Mouse (Mus musculus): ENCODE measurements around the gene Atp2c2. TPM values are rescaled to one million over a fixed set of nuclear protein-coding genes. Genes with fewer than 3 reads are reported as not detected.

Gene Atp2c2
- total RNA-seq (2021) (under 1 TPM in 1 of 2 experiments, not detected in 1; 0.07 TPM), polyA plus RNA-seq (2012; rRNA removed) (0.59 TPM in 1 of 2 replicates, not detected in the other)
- long read RNA-seq = 0 reads

GRCm38 (mm10) chr8:119699549-119700134 lies at the start of gene Atp2c2:
TSS of gene Atp2c2 (plus strand) at chr8:119700009.
- Histone ChIP-seq H3K27me3 (ENCODE audit: control insufficient read depth, insufficient read depth, low read length) (peaks cover 9% of the 10 kb centered on the region), H3K27ac (no peak within 1 kb of the TSS), H3K9ac (ENCODE audit: low read depth, low read length) (no peak within 1 kb of the TSS), H3K36me3 (ENCODE audit: control insufficient read depth, insufficient read depth, low read length) (no peaks in the 10 kb centered on the region), H3K4me1 (ENCODE audit: control insufficient read depth, insufficient read depth, low read length) (0 out of 2 replicates have a peak, but pooled peaks cover 1% of the 10 kb centered on the region), H3K79me2 (replicated peaks; ENCODE audit: control insufficient read depth, insufficient read depth, low read length) (no peaks in the 10 kb centered on the region), H3K4me3 (peak within 1 kb of the TSS; percentile 27; the same call in 1 of the 2 replicates)
- TF ChIP-seq EP300 (IDR thresholded peaks at IDR 0.05; ENCODE audit: insufficient read depth, low read depth, low read length) (no peak), CTCF (IDR thresholded peaks at IDR 0.05) (no peak), POLR2A (IDR thresholded peaks at IDR 0.05; ENCODE audit: insufficient read depth, low read depth, low read length) (no peak)
- intact Hi-C loops (cut with DNase I) = loop anchor here (1.0 to 5.0 kb wide), 4 partner anchors 48 to 228 kb away; partner anchors contain the start of gene Cotl1
- DNase-seq = no peak
- WGBS = 13% methylated on average over 26 of the region's 26 CpGs

DNA sequence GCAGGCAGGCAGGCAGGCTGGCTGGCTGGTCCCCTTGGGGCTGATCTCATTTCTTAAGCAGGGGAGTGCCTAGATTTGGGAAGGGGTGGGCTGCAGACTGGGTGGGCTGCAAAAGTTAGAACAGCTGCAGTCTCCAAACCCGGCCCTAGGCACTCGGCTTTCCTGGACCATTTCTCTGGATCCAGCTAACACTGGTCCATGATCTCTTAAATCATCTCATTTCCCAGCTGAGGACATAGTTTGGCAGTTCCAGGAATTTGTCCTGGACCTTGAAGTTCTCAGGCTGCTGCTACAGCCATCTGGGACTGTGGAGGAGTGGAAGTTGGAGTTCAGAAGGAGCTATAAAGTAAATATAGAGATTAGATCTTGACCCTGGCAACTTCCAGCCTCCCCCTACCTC lies 48.5 kb upstream of the Atp2c2 start:
- H3K4me3 ChIP-seq = no peak overlapping the region
- H3K79me2 ChIP-seq (replicated peaks; ENCODE audit: control insufficient read depth, insufficient read depth, low read length) = no peaks in the 10 kb centered on the region
- no peaks in the 10 kb centered on the region for H3K27me3 ChIP-seq (ENCODE audit: control insufficient read depth, insufficient read depth, low read length)
- no peak overlapping the region for H3K27ac ChIP-seq
- intact Hi-C loops (cut with DNase I) = no loop called here
- no peak overlapping the region for H3K9ac ChIP-seq (ENCODE audit: low read depth, low read length)
- no peaks in the 10 kb centered on the region for H3K4me1 ChIP-seq (ENCODE audit: control insufficient read depth, insufficient read depth, low read length)
- DNase-seq = peak in 1 of 2 experiments; percentile 17
- WGBS = 32% methylated on average over 2 of the region's 2 CpGs
- H3K36me3 ChIP-seq (ENCODE audit: control insufficient read depth, insufficient read depth, low read length) = no peaks in the 10 kb centered on the region
- no peak for TF ChIP-seq POLR2A (IDR thresholded peaks at IDR 0.05; ENCODE audit: insufficient read depth, low read depth, low read length)
- no peak for TF ChIP-seq CTCF (IDR thresholded peaks at IDR 0.05)
- no peak for TF ChIP-seq EP300 (IDR thresholded peaks at IDR 0.05; ENCODE audit: insufficient read depth, low read depth, low read length)

DNA sequence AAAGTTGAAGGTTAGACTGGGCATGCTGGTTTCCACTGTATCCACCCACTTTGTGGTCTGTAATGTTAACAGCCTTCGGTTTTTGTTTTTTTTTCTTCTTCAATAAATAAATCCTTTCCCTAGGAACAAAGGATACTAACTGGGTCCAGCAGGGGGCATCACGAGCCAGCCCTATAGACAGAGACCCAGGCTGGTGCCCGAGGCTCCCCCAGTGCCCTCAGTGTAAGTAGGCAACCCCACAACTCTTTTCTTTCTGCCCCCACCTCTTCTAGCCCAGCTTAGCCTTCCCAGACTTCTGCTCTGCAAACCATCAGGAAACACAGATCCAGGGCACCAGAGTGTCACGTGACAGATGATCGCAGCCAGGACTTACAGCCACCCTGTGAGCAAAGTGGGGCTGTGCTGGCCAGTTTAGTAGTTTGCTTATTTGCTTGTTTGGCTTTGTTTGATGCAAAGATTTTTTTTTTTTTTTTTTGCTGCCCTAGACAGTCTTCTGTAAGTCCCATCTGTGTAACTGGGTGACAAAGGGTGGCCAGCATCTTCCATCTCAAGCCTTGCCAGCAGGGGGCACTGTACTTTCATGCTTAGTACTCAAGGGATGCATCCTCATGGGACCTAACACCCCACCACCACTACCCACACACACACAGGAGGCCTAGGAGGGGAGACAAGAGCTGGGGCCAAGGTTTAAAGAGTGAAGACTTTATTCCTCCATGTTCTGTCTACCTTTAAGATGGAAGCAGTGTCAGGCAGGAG lies 42.9 kb upstream of the Atp2c2 start:
- Histone ChIP-seq H3K27me3 (ENCODE audit: control insufficient read depth, insufficient read depth, low read length) (no peaks in the 10 kb centered on the region), H3K9ac (ENCODE audit: low read depth, low read length) (no peak overlapping the region), H3K36me3 (ENCODE audit: control insufficient read depth, insufficient read depth, low read length) (no peaks in the 10 kb centered on the region), H3K27ac (no peak overlapping the region), H3K4me3 (no peak overlapping the region), H3K79me2 (replicated peaks; ENCODE audit: control insufficient read depth, insufficient read depth, low read length) (no peaks in the 10 kb centered on the region), H3K4me1 (ENCODE audit: control insufficient read depth, insufficient read depth, low read length) (peaks cover 9% of the 10 kb centered on the region)
- peak; percentile 37 to 49 for DNase-seq
- intact Hi-C loops (cut with DNase I) = loop anchor here (1.0 kb wide), 1 partner anchor 19 kb away; no protein-coding TSS in a partner anchor
- peak; percentile 53 for TF ChIP-seq CTCF (IDR thresholded peaks at IDR 0.05)
- TF ChIP-seq EP300 (IDR thresholded peaks at IDR 0.05; ENCODE audit: insufficient read depth, low read depth, low read length) = 0 out of 2 replicates have a peak, but pooled peaks have one; percentile 62
- TF ChIP-seq POLR2A (IDR thresholded peaks at IDR 0.05; ENCODE audit: insufficient read depth, low read depth, low read length) = no peak
- 29% methylated on average over 5 of the region's 5 CpGs for WGBS

DNA sequence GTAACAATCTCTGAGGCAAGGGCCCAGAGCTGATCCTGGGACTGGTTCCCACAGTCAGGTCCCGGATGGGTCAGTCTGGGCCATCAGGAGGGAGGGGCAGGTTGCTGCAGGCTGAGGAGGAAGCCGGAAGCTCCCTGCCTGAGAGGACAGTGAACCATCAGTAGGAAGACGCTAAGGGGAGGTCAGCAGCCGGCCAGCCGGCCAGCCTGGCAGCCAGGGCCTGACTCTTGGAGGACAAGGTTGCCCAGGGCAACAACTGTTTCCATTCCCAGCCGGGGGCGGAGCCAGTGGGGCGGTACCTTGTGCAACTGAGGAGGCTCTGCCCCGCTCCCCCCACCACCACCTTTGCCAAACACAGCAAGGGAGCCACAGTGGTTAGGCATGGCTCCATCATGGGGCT lies 38.7 kb upstream of the Atp2c2 start:
- H3K36me3 ChIP-seq (ENCODE audit: control insufficient read depth, insufficient read depth, low read length) = no peaks in the 10 kb centered on the region
- peak; percentile 77 to 85 for DNase-seq
- H3K4me1 ChIP-seq (ENCODE audit: control insufficient read depth, insufficient read depth, low read length) = peaks cover 16% of the 10 kb centered on the region
- peak overlapping the region; percentile 10 for H3K9ac ChIP-seq (ENCODE audit: low read depth, low read length)
- H3K27ac ChIP-seq = peak overlapping the region; percentile 52
- TF ChIP-seq POLR2A (IDR thresholded peaks at IDR 0.05; ENCODE audit: insufficient read depth, low read depth, low read length) = no peak
- no peak for TF ChIP-seq CTCF (IDR thresholded peaks at IDR 0.05)
- no peak for TF ChIP-seq EP300 (IDR thresholded peaks at IDR 0.05; ENCODE audit: insufficient read depth, low read depth, low read length)
- intact Hi-C loops (cut with DNase I) = no loop called here
- no peak overlapping the region for H3K4me3 ChIP-seq
- H3K27me3 ChIP-seq (ENCODE audit: control insufficient read depth, insufficient read depth, low read length) = no peaks in the 10 kb centered on the region
- 9% methylated on average over 9 of the region's 9 CpGs for WGBS
- no peaks in the 10 kb centered on the region for H3K79me2 ChIP-seq (replicated peaks; ENCODE audit: control insufficient read depth, insufficient read depth, low read length)

- H3K36me3 ChIP-seq (ENCODE audit: control insufficient read depth, insufficient read depth, low read length) = no peaks in the 10 kb centered on the region
- H3K27ac ChIP-seq = peak overlapping the region; percentile 52
- no peak overlapping the region for H3K4me3 ChIP-seq
- H3K9ac ChIP-seq (ENCODE audit: low read depth, low read length) = no peak overlapping the region
- 49% methylated on average over 6 of the region's 6 CpGs for WGBS
- intact Hi-C loops (cut with DNase I) = no loop called here
- peaks cover 16% of the 10 kb centered on the region for H3K4me1 ChIP-seq (ENCODE audit: control insufficient read depth, insufficient read depth, low read length)
- no peaks in the 10 kb centered on the region for H3K79me2 ChIP-seq (replicated peaks; ENCODE audit: control insufficient read depth, insufficient read depth, low read length)
- no peaks in the 10 kb centered on the region for H3K27me3 ChIP-seq (ENCODE audit: control insufficient read depth, insufficient read depth, low read length)
- DNase-seq = no peak
- TF ChIP-seq EP300 (IDR thresholded peaks at IDR 0.05; ENCODE audit: insufficient read depth, low read depth, low read length) (no peak), CTCF (IDR thresholded peaks at IDR 0.05) (no peak), POLR2A (IDR thresholded peaks at IDR 0.05; ENCODE audit: insufficient read depth, low read depth, low read length) (no peak)
Observed at GRCm38 (mm10) chr8:119661892-119662291, 37.9 kb upstream of the Atp2c2 start.

DNA sequence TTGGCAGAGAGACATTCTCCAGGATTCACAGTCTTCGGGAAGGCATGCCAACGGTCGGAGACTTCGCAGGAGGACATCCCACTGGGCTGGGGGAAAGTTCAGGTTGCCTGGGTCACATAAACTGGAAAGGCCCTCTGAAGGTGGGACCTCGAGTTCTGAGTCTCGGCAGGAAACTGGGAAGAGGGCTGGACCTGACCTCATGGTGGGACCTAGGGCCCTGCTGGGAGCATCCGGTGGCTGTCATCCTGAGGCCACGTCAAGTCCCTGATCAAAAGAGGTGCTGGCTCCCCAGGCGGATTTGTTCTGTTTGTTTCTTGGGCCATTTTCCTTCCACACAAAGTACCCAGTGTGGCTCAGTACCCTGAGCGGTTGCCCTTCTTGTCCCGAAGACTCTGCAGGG lies 36.4 kb upstream of the Atp2c2 start:
- WGBS = 63% methylated on average over 11 of the region's 11 CpGs
- DNase-seq = no peak
- TF ChIP-seq EP300 (IDR thresholded peaks at IDR 0.05; ENCODE audit: insufficient read depth, low read depth, low read length) (no peak), CTCF (IDR thresholded peaks at IDR 0.05) (no peak), POLR2A (IDR thresholded peaks at IDR 0.05; ENCODE audit: insufficient read depth, low read depth, low read length) (no peak)

More for the DNA sequence above, 36.4 kb upstream of the Atp2c2 start:
- H3K27me3 ChIP-seq (ENCODE audit: control insufficient read depth, insufficient read depth, low read length) = no peaks in the 10 kb centered on the region
- intact Hi-C loops (cut with DNase I) = no loop called here
- H3K27ac ChIP-seq = no peak overlapping the region
- no peak overlapping the region for H3K4me3 ChIP-seq
- no peaks in the 10 kb centered on the region for H3K79me2 ChIP-seq (replicated peaks; ENCODE audit: control insufficient read depth, insufficient read depth, low read length)
- H3K9ac ChIP-seq (ENCODE audit: low read depth, low read length) = no peak overlapping the region
- no peaks in the 10 kb centered on the region for H3K36me3 ChIP-seq (ENCODE audit: control insufficient read depth, insufficient read depth, low read length)
- peaks cover 16% of the 10 kb centered on the region for H3K4me1 ChIP-seq (ENCODE audit: control insufficient read depth, insufficient read depth, low read length)

All from heart, adult 2 months (tissue).